Mouse (Mus musculus): ENCODE measurements at regions not wholly inside any gene's neighbourhood (a gene's known extent, or its start where the extent isn't known, plus 50 kb on each side); places are given as distances from the start of the nearest gene placed in this dataset.
A peak's percentile ranks its signal among the peaks of the same experiment; 100 is the strongest.

- peak; percentile 3 to 9 for DNase-seq
These were observed 883.8 kb downstream of the Gbe1 start for GRCm38 (mm10) chr16:71197523-71197922.

- peak; percentile 20 to 33 for DNase-seq
These were observed 895.1 kb downstream of the Gbe1 start for GRCm38 (mm10) chr16:71208806-71209205.

- DNase-seq: peak; percentile 5
These were observed 910.7 kb downstream of the Gbe1 start for GRCm38 (mm10) chr16:71224469-71224868.

- DNase-seq: no peak
These were observed 916.4 kb downstream of the Gbe1 start for GRCm38 (mm10) chr16:71230104-71230653.

- no peak for DNase-seq
These were observed 929.3 kb downstream of the Gbe1 start for GRCm38 (mm10) chr16:71243065-71243464.

- DNase-seq: no peak
These were observed 929.7 kb downstream of the Gbe1 start for GRCm38 (mm10) chr16:71243480-71243879.

GRCm38 (mm10) chr16:71247516-71248139 is 933.9 kb downstream of the Gbe1 start:
- peak; percentile 87 to 90 for DNase-seq

- no peak for DNase-seq
These were observed 942.0 kb downstream of the Gbe1 start for GRCm38 (mm10) chr16:71255740-71256139.

- DNase-seq: peak; percentile 6 to 19
These were observed 942.4 kb downstream of the Gbe1 start for GRCm38 (mm10) chr16:71256175-71256574.

- no peak for DNase-seq
These were observed 953.4 kb downstream of the Gbe1 start for GRCm38 (mm10) chr16:71267191-71267590.

Measured in cerebellum, postnatal 10 days (tissue).